Mouse (Mus musculus) lung, postnatal 0 days (tissue): ENCODE data around the gene Colgalt2. TPM values are rescaled to one million over a fixed set of nuclear protein-coding genes. Genes with fewer than 3 reads are reported as not detected.

Experiments used
- ATAC-seq: fragments of 200-750 bp; cut with Nextera tagmentation; 2 replicates; pipeline ENCODE4 v1.8.0; 2017; ENCODE audit warnings: moderate library complexity
- DNase-seq: peaks from one replicate; pipeline ENCODE4 v3.0.0-alpha.2; 2016; ENCODE audit warnings: low spot score
- H3K27ac ChIP-seq: fragments of 300-500 bp; sonication (generic); 2 replicates; pipeline ENCODE4 v1.5.1; 2014; ENCODE audit warnings: antibody characterized with exemption, mild to moderate bottlenecking, low read length, mixed read lengths
- H3K27me3 ChIP-seq: fragments of 300-500 bp; sonication (generic); replicated peaks from 2 replicates; pipeline ENCODE4 v1.6.1; 2014; ENCODE audit warnings: low read length, mixed read lengths; ENCODE audit not compliant: insufficient read depth
- H3K36me3 ChIP-seq: fragments of 300-500 bp; sonication (generic); 2 replicates; pipeline ENCODE4 v1.6.1; 2014; ENCODE audit warnings: low read length, mixed read lengths; ENCODE audit not compliant: insufficient read depth
- H3K4me1 ChIP-seq: fragments of 300-500 bp; sonication (generic); 2 replicates; pipeline ENCODE4 v1.6.1; 2014; ENCODE audit warnings: antibody characterized with exemption, low read depth, low read length, mixed read lengths; ENCODE audit not compliant: insufficient read depth
- H3K4me2 ChIP-seq: fragments of 300-500 bp; sonication (generic); replicated peaks from 2 replicates; pipeline ENCODE4 v1.6.1; 2014; ENCODE audit warnings: low read depth, mild to moderate bottlenecking, low read length, moderate library complexity, mixed read lengths
- H3K4me3 ChIP-seq: fragments of 300-500 bp; sonication (generic); 2 replicates; pipeline ENCODE4 v1.5.1; 2014; ENCODE audit warnings: low read depth, low read length
- H3K9ac ChIP-seq: fragments of 300-500 bp; sonication (generic); replicated peaks from 2 replicates; pipeline ENCODE4 v1.6.1; 2014; ENCODE audit warnings: low read depth, mild to moderate bottlenecking
- H3K9me3 ChIP-seq: fragments of 300-500 bp; sonication (generic); 2 replicates; pipeline ENCODE4 v1.6.1; 2016; ENCODE audit warnings: low read length, mixed read lengths
- CTCF ChIP-seq: IDR thresholded peaks from 2 replicates; pipeline ENCODE4 v1.5.1; 2016; ENCODE audit warnings: antibody characterized with exemption, mild to moderate bottlenecking
- EP300 ChIP-seq: IDR thresholded peaks from 2 replicates; pipeline ENCODE4 v1.6.1; 2016; ENCODE audit warnings: antibody characterized with exemption, mild to moderate bottlenecking, control low read depth
- WGBS: fragments of 180-500 bp; shearing (Covaris S2); extraction: QIAGEN DNeasy Blood & Tissue Kit; methylation state at CpG from one replicate; pipeline ENCODE4 v1.1.7; 2014; 5-methylcytosine and 5-hydroxymethylcytosine counted together
- polyA plus RNA-seq: library from polyadenylated mRNA; unstranded; fragments of >200 nt; fragmentation: Nextera tagmentation; extraction: Ambion mirVana; gene quantifications from 2 replicates; pipeline ENCODE4 v1.2.1, GENCODE M21; 2015

The Colgalt2 gene
- polyA plus RNA-seq, 1 experiment from 2014 or later: 3.6 TPM

DNA sequence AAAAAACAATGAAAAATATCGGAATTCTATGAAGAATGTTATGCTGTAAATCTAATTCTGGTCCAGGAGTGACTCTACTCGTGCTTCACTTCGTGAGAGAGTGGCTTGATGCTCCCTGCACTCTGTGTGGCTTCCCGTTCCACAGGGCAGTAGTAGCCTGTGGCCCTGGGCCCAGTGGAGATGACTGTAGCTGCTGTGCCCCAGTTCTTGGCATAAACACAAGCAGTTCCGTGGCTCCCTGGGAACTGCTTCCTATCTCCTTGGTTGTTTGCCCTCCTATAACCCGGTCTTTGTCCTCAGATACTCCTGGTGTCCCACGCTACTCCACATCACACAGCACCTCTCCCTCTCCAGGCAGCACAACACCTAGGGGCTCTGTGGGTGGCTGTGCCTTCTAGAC, 62.7 kb downstream of the Colgalt2 start:
- no peak for TF ChIP-seq EP300
- TF ChIP-seq CTCF: no peak
- Histone ChIP-seq H3K4me1 (peaks cover 4% of the 10 kb centered on the region; the same call in 1 of the 2 replicates), H3K4me3 (no peak overlapping the region), H3K9ac (no peak overlapping the region), H3K27ac (peak overlapping the region; percentile 68; the same call in 1 of the 2 replicates), H3K27me3 (no peaks in the 10 kb centered on the region), H3K9me3 (no peaks in the 10 kb centered on the region), H3K4me2 (no peak overlapping the region), H3K36me3 (no peaks in the 10 kb centered on the region)
- 57% methylated on average over 7 of the region's 7 CpGs for WGBS
- DNase-seq (peak; percentile 25), ATAC-seq (peak; percentile 70)

DNA sequence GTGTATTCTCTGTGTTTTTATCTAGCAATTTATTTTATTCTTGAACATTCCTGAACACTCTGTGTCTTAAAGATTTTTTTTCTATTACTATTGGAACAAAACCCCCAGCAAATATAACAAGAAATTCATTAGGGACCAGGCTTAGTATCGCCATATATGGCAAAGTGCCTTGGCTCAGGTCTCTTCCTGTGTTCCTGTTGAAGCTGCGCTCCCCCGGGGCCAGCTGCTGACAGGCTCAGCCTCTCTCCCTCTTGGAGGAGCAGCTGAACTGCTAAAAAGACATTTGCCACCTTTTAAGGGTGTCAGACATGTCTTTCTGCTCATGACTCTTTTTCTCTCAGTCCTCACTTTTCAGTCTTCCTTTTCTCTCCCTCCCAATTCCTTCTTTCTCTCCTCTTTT, 66.7 kb downstream of the Colgalt2 start:
- Histone ChIP-seq H3K9me3 (no peaks in the 10 kb centered on the region), H3K4me2 (no peak overlapping the region), H3K36me3 (no peaks in the 10 kb centered on the region), H3K27me3 (no peaks in the 10 kb centered on the region), H3K9ac (no peak overlapping the region), H3K4me3 (no peak overlapping the region), H3K27ac (no peak overlapping the region), H3K4me1 (no peaks in the 10 kb centered on the region)
- no peak for ATAC-seq
- TF ChIP-seq EP300: no peak
- TF ChIP-seq CTCF: no peak
- 24% methylated on average over 3 of the region's 3 CpGs for whole genome bisulfite sequencing
- peak; percentile 7 for DNase-seq

DNA sequence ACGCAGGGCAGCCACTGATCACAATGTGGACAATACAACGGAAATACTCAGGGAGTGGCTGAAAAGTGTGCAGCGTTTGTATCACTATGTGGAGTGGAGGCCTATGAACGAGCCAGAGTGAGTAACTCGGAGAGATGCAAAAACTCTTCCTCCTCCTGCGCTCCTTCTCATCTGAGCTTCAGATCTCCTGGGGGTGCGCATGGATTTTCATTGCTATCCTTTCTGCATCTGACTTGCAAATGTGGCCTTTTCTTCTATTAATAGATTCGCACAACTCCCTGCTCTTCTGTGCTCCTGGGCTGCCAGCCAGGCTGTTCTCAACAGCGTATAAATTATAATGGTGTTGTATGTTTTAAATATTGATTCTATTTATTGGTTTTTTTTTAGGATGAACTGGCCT, 68.8 kb downstream of the Colgalt2 start:
- ATAC-seq: no peak
- Histone ChIP-seq H3K9me3 (no peaks in the 10 kb centered on the region), H3K4me3 (no peak overlapping the region), H3K4me2 (no peak overlapping the region), H3K27ac (no peak overlapping the region), H3K27me3 (no peaks in the 10 kb centered on the region), H3K4me1 (no peaks in the 10 kb centered on the region), H3K36me3 (no peaks in the 10 kb centered on the region), H3K9ac (no peak overlapping the region)
- DNase-seq: no peak
- 64% methylated on average over 9 of the region's 9 CpGs for WGBS
- TF ChIP-seq EP300 (no peak), CTCF (no peak)

DNA sequence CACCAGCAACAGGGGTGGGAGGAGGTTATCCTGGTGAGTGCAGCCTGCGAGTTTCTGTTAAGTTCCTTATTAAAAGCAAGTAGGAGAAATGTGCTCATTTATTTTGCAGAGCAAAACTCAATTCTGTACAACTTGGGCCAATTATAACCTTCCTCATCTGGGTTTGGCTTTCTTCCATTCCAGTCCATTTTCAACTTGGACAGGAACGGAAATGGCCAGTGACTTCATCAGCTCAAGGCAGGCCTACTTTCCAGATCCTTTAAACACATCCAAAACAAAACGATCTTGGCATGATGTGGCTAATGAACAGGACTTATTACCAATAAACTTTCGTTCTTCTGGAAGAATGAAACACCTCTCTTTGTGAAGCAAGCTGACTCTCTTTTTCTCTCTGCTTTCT, 76.5 kb downstream of the Colgalt2 start:
- WGBS: 78% methylated on average over 4 of the region's 4 CpGs
- Histone ChIP-seq H3K27me3 (no peaks in the 10 kb centered on the region), H3K9me3 (no peaks in the 10 kb centered on the region), H3K9ac (no peak overlapping the region), H3K4me2 (no peak overlapping the region), H3K36me3 (no peaks in the 10 kb centered on the region), H3K4me1 (no peaks in the 10 kb centered on the region), H3K4me3 (no peak overlapping the region), H3K27ac (no peak overlapping the region)
- TF ChIP-seq CTCF: no peak
- no peak for TF ChIP-seq EP300
- no peak for ATAC-seq
- no peak for DNase-seq

DNA sequence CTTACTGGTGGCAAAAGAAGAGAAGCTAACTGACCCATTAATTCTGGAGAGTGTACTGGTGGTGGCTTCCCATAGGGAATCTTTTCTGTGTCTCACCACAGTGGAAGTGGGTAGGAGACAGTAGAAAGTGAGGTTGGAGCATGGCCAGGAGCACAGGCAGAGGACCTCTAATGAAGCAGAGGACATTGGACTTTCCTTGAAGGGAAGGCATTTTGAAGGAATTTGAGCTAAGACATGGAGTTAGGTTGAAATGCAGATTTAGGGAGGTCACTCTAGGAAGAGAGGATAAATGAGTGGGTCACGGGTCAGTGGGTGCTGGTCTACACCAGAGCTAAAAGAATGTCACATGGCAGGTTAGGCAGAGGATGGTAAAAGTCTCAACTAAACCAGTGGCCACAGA, 91.2 kb downstream of the Colgalt2 start:
- H3K4me1 ChIP-seq: no peaks in the 10 kb centered on the region
- H3K4me3 ChIP-seq: no peak overlapping the region
- H3K9me3 ChIP-seq: no peaks in the 10 kb centered on the region
- H3K9ac ChIP-seq: no peak overlapping the region
- H3K4me2 ChIP-seq: no peak overlapping the region
- no peaks in the 10 kb centered on the region for H3K36me3 ChIP-seq
- H3K27me3 ChIP-seq: no peaks in the 10 kb centered on the region
- TF ChIP-seq EP300 (no peak), CTCF (no peak)
- ATAC-seq: no peak
- WGBS: 85% methylated on average over 1 of the region's 1 CpGs
- no peak overlapping the region for H3K27ac ChIP-seq
- no peak for DNase-seq

DNA sequence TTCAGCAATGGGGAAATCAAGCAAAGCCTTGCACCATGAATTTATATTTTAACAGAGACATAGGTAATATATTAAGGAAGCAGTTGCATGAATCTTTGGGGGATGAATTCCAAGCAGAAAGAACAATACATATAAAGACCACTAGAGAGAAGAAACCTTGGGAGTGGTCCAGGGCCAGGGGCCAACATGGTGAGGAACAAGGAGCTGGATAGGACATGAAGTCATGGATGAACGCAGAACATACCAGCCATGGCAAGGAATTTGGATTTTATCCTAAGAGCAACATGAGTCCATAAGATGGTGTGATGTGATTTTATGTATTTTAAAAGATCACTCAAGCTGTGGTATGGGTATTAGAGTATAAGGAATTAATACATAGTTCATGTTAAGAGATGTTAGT, 92.6 kb downstream of the Colgalt2 start:
- DNase-seq (no peak), ATAC-seq (no peak)
- Histone ChIP-seq H3K36me3 (no peaks in the 10 kb centered on the region), H3K9me3 (no peaks in the 10 kb centered on the region), H3K4me2 (no peak overlapping the region), H3K27ac (no peak overlapping the region), H3K4me1 (0 out of 2 replicates have a peak, but pooled peaks cover 1% of the 10 kb centered on the region), H3K4me3 (no peak overlapping the region), H3K9ac (no peak overlapping the region), H3K27me3 (no peaks in the 10 kb centered on the region)
- TF ChIP-seq CTCF: no peak
- TF ChIP-seq EP300: no peak
- 90% methylated on average over 1 of the region's 1 CpGs for WGBS

DNA sequence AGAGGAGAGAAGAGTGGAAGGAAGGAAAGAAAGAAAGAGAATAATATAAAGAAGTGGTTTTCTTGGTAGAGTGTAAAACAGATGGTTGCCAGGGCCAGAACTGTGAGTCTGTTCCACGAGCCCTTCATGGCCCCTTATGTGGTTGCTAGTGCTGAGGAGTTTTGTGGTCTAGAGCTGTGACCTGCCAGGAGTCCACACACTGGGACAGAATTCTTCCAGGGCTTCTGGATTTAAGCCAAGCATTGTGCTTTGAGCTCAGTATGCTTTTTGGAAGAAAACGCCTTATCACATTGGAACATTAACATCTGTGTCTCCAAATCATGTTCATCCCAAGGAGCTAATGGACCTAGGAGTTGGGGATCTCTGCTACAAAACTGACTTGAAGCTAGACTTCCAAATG, 97.2 kb downstream of the Colgalt2 start:
- Histone ChIP-seq H3K4me1 (0 out of 2 replicates have a peak, but pooled peaks cover 3% of the 10 kb centered on the region), H3K4me3 (no peak overlapping the region), H3K27me3 (no peaks in the 10 kb centered on the region), H3K27ac (no peak overlapping the region), H3K36me3 (no peaks in the 10 kb centered on the region), H3K9ac (no peak overlapping the region), H3K4me2 (no peak overlapping the region), H3K9me3 (no peaks in the 10 kb centered on the region)
- WGBS: 43% methylated on average over 2 of the region's 2 CpGs
- no peak for TF ChIP-seq CTCF
- TF ChIP-seq EP300: no peak
- ATAC-seq (no peak), DNase-seq (no peak)
